Mouse (Mus musculus) G1E (cell line): Measurements from ENCODE around the gene Cfap157.

Source experiments
- CTCF ChIP-seq: IDR thresholded peaks from 2 replicates; pipeline ENCODE4 v1.5.1; 2012; ENCODE audit warnings: low read depth, low read length, inconsistent platforms, mixed read lengths
- GATA1 ChIP-seq: IDR thresholded peaks from 2 replicates; pipeline ENCODE4 v1.6.1; 2012; ENCODE audit warnings: borderline replicate concordance, low read length, inconsistent platforms, mixed read lengths
- GATA2 ChIP-seq: IDR thresholded peaks from 2 replicates; pipeline ENCODE4 v1.6.1; 2012; ENCODE audit warnings: low read depth, low read length, inconsistent platforms, borderline replicate concordance
- POLR2AphosphoS5 ChIP-seq: IDR thresholded peaks from 2 replicates; pipeline ENCODE4 v1.6.1; 2012; ENCODE audit warnings: low read depth, low read length, inconsistent platforms; ENCODE audit not compliant: insufficient replicate concordance
- TAL1 ChIP-seq: conservative IDR thresholded peaks from 2 replicates; pipeline ENCODE4 v1.6.1; 2012; ENCODE audit warnings: low read depth, low read length, inconsistent platforms, mixed read lengths

- TF ChIP-seq CTCF (no peak), GATA2 (no peak), GATA1 (no peak), POLR2AphosphoS5 (no peak), TAL1 (no peak)
Observed at GRCm38 (mm10) chr2:32761859-32762258, 22.4 kb downstream of the Cfap157 start.
